Mouse (Mus musculus) olfactory bulb, adult 2 months (tissue): ENCODE data around the gene Pom121l2. TPM values are rescaled to one million over a fixed set of nuclear protein-coding genes. Genes with fewer than 3 reads are reported as not detected.

Source experiments
- H3K27ac ChIP-seq: fragments of 200-500 bp; 2 replicates; pipeline ENCODE4 v1.5.1; 2012; ENCODE audit warnings: low read depth, low read length; ENCODE audit not compliant: insufficient read depth
- H3K4me1 ChIP-seq: fragments of 200-500 bp; 2 replicates; pipeline ENCODE4 v1.6.1; 2012; ENCODE audit warnings: low read length; ENCODE audit not compliant: control insufficient read depth, insufficient read depth
- H3K4me3 ChIP-seq: fragments of 200-500 bp; 2 replicates; pipeline ENCODE4 v1.5.1; 2012; ENCODE audit warnings: mild to moderate bottlenecking, low read depth, low read length, moderate library complexity; ENCODE audit not compliant: insufficient read depth
- CTCF ChIP-seq: fragments of 200-500 bp; IDR thresholded peaks from 2 replicates; pipeline ENCODE4 v1.5.1; 2012; ENCODE audit warnings: low read depth, mild to moderate bottlenecking, low read length, moderate library complexity; ENCODE audit not compliant: insufficient read depth
- POLR2A ChIP-seq: fragments of 200-500 bp; IDR thresholded peaks from 2 replicates; pipeline ENCODE4 v1.6.1; 2012; ENCODE audit warnings: mild to moderate bottlenecking, low read depth, low read length, moderate library complexity; ENCODE audit not compliant: insufficient read depth
- WGBS: fragments of 180-500 bp; shearing (Covaris S2); methylation state at CpG from one replicate; pipeline ENCODE4 v1.1.7; 2018; 5-methylcytosine and 5-hydroxymethylcytosine counted together
- polyA plus RNA-seq: library from polyadenylated mRNA; stranded (reverse); fragments of >200 nt; gene quantifications from 2 replicates; pipeline ENCODE4 v1.2.4, GENCODE M21; 2012; ENCODE audit warnings: low replicate concordance; ENCODE audit not compliant: missing spikeins, insufficient read depth, insufficient read length

Gene Pom121l2
- polyA plus RNA-seq, 1 experiment: not detected

GRCm38 (mm10) chr13:21998412-21998811 is 17.4 kb downstream of the Pom121l2 start:
- no peak for TF ChIP-seq CTCF
- TF ChIP-seq POLR2A: no peak
- Histone ChIP-seq H3K4me3 (no peak overlapping the region), H3K4me1 (no peaks in the 10 kb centered on the region), H3K27ac (no peak overlapping the region)
- WGBS: 26% methylated on average over 3 of the region's 3 CpGs

- Histone ChIP-seq H3K27ac (no peak overlapping the region), H3K4me3 (no peak overlapping the region), H3K4me1 (no peaks in the 10 kb centered on the region)
- TF ChIP-seq POLR2A: no peak
- TF ChIP-seq CTCF: no peak
- 39% methylated on average over 4 of the region's 4 CpGs for WGBS
Measured at GRCm38 (mm10) chr13:21999147-21999546, 18.2 kb downstream of the Pom121l2 start.

- H3K4me3 ChIP-seq: no peak overlapping the region
- H3K4me1 ChIP-seq: peaks cover 7% of the 10 kb centered on the region
- 57% methylated on average over 2 of the region's 2 CpGs for WGBS
- no peak overlapping the region for H3K27ac ChIP-seq
- TF ChIP-seq CTCF (no peak), POLR2A (no peak)
Measured at GRCm38 (mm10) chr13:22001346-22001745, 20.4 kb downstream of the Pom121l2 start.

- TF ChIP-seq CTCF: no peak
- TF ChIP-seq POLR2A: no peak
- WGBS: 30% methylated on average over 5 of the region's 5 CpGs
- H3K4me3 ChIP-seq: no peak overlapping the region
- no peak overlapping the region for H3K27ac ChIP-seq
- H3K4me1 ChIP-seq: peaks cover 12% of the 10 kb centered on the region
Measured at GRCm38 (mm10) chr13:22001823-22002222, 20.8 kb downstream of the Pom121l2 start.

GRCm38 (mm10) chr13:22005605-22006333 is 24.8 kb downstream of the Pom121l2 start:
- TF ChIP-seq POLR2A (no peak), CTCF (no peak)
- no peak overlapping the region for H3K27ac ChIP-seq
- peak overlapping the region; percentile 43 for H3K4me3 ChIP-seq
- peaks cover 13% of the 10 kb centered on the region for H3K4me1 ChIP-seq
- WGBS: under 1% methylated on average over 45 of the region's 45 CpGs

DNA sequence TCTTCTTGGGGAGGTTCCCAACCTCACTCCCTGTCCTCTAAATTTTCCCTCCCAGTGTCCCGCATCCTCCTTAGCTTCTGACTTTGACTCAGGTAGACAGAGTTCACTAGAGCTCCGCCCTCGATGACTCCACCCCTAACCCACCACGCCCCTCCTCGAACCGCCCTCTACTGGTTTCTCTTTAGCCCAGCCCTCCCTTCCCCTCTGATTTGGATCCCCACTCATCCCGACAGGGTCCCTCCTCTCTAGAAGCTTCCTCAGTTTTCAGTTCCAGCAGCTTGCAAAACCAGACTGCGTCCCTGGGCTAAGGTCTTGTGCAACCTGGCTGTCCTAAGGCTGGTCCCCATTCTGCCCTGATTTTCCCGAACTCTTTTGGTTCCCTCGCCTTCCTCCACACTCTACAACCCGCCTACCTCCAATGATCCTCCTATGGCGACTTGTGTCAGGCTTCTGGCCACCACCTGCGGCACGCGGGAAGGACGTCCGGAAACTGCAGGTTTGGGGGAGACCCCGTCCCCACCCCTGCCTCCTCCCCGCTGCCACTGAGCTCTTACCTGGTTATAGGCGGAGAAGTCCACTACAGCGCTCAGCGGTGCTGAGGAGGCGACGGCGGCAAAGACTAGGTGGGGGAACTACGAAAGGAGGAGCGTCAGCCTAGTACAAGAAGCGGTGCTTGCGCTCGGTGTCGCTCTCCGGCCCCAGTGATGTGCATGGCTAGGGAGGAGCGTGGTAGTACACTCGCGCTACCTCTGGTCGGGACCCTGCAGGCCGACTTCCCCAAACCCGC is 25.5 kb downstream of the Pom121l2 start:
- TF ChIP-seq POLR2A (0 out of 2 replicates have a peak, but pooled peaks have one; percentile 15), CTCF (no peak)
- peaks cover 13% of the 10 kb centered on the region for H3K4me1 ChIP-seq
- WGBS: 1% methylated on average over 38 of the region's 38 CpGs
- H3K4me3 ChIP-seq: peak overlapping the region; percentile 43
- no peak overlapping the region for H3K27ac ChIP-seq

- WGBS: 13% methylated on average over 18 of the region's 18 CpGs
- H3K4me3 ChIP-seq: no peak overlapping the region; the same call in 1 of the 2 replicates
- no peak for TF ChIP-seq POLR2A
- no peak for TF ChIP-seq CTCF
Measured at GRCm38 (mm10) chr13:22007121-22007510, 26.1 kb downstream of the Pom121l2 start.

GRCm38 (mm10) chr13:22007872-22008271 is 26.9 kb downstream of the Pom121l2 start:
- H3K4me3 ChIP-seq: no peak overlapping the region
- TF ChIP-seq CTCF: no peak
- TF ChIP-seq POLR2A: no peak
- no peak overlapping the region for H3K27ac ChIP-seq
- WGBS: 52% methylated on average over 7 of the region's 7 CpGs
- peaks cover 13% of the 10 kb centered on the region for H3K4me1 ChIP-seq

More at GRCm38 (mm10) chr13:22007121-22007510, 26.1 kb downstream of the Pom121l2 start:
- Histone ChIP-seq H3K27ac (no peak overlapping the region), H3K4me1 (peaks cover 13% of the 10 kb centered on the region)

- no peak overlapping the region for H3K27ac ChIP-seq
- H3K4me1 ChIP-seq: peaks cover 13% of the 10 kb centered on the region
- WGBS: 86% methylated on average over 3 of the region's 3 CpGs
- TF ChIP-seq CTCF (no peak), POLR2A (no peak)
- H3K4me3 ChIP-seq: no peak overlapping the region
Measured at GRCm38 (mm10) chr13:22008707-22009106, 27.7 kb downstream of the Pom121l2 start.
